Mouse (Mus musculus) gastrocnemius, adult 2 months (tissue): ENCODE data around the gene Galnt10. TPM values are rescaled to one million over a fixed set of nuclear protein-coding genes. Genes with fewer than 3 reads are reported as not detected.

Experiments
- DNase-seq: peaks from one replicate; pipeline ENCODE4 v3.0.0; 2022
- H3K27ac ChIP-seq: fragments of 200-600 bp; 2 replicates; pipeline ENCODE4 v1.8.1; 2022; ENCODE audit warnings: mild to moderate bottlenecking
- H3K4me3 ChIP-seq: fragments of 200-600 bp; 2 replicates; pipeline ENCODE4 v1.8.1; 2022; ENCODE audit warnings: mild to moderate bottlenecking, moderate library complexity
- CTCF ChIP-seq: fragments of 200-600 bp; IDR thresholded peaks from 2 replicates; pipeline ENCODE4 v1.8.1; 2022; ENCODE audit warnings: antibody characterized with exemption, mild to moderate bottlenecking, moderate library complexity
- intact Hi-C: fragments of 180-260 bp; cut with DNase I; formaldehyde crosslinking; loops from one replicate; pipeline ENCODE4 v1.15.1; 2025
- total RNA-seq, 2 experiments: library from RNA; stranded (reverse); gene quantifications; 2 replicates each; pipeline ENCODE4 v1.2.3; 2021

Galnt10 gene
- total RNA-seq, 2 experiments from 2014 or later = 5.1 to 6.4 TPM

- no peak for DNase-seq
- Histone ChIP-seq H3K27ac (peak overlapping the region; percentile 72; the same call in 1 of the 2 replicates), H3K4me3 (no peak overlapping the region)
- intact Hi-C loops = loop anchor here (5.0 kb wide), 2 partner anchors 35 to 40 kb away; partner anchors contain the start of gene Galnt10
- no peak for TF ChIP-seq CTCF
Measured at GRCm38 (mm10) chr11:57687258-57687657, 42.0 kb downstream of the Galnt10 start.

DNA sequence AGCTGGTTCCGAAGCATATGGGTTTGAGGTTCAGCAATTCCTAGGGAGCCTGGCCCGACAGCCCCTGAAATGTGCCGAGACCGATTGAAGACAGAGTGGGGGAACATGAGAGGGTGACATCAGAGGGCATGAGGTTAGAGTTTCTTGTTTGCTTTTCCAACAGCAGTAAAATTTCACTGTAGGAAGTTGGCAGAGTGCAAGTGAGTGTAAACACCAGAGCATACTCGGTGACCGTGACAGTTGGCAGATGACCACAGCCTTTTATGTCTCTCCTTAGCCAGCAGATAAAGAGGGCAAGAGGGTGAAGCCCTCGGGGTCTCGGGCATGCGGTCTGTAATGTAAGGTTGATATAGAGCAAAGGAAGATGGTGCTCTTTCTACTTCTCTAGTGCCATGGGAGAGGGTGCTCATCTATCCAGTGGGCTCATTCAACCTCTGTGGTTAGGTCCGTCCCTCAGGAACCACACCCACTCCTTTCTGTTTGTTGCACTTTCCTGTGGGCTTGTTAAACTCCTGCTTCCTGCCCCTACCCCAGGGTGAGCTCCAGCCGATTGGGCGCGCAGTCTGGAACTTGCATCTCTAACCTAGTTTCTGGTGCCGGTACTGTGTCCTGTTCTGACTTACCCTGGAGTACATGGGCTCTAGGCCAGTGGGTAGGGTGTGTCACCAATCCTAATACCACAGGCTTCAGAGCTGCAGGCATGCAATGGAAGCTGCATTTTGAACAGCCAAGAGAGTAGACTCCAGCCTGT lies 43.1 kb downstream of the Galnt10 start:
- TF ChIP-seq CTCF = no peak
- Histone ChIP-seq H3K4me3 (peak overlapping the region; percentile 38), H3K27ac (peak overlapping the region; percentile 72)
- DNase-seq = peak; percentile 52
- intact Hi-C loops = loop anchor here (5.0 kb wide), 2 partner anchors 34 to 41 kb away; partner anchors contain the start of gene Galnt10

GRCm38 (mm10) chr11:57689811-57690210 lies 44.6 kb downstream of the Galnt10 start:
- TF ChIP-seq CTCF = no peak
- Histone ChIP-seq H3K4me3 (no peak overlapping the region), H3K27ac (0 out of 2 replicates have a peak overlapping the region, but pooled peaks have one; percentile 72)
- intact Hi-C loops = loop anchor here (5.0 kb wide), 2 partner anchors 32 to 43 kb away; partner anchors contain the start of gene Galnt10
- no peak for DNase-seq

- intact Hi-C loops = no loop called here
- TF ChIP-seq CTCF = no peak
- H3K4me3 ChIP-seq = no peak overlapping the region
- no peak for DNase-seq
- H3K27ac ChIP-seq = no peak overlapping the region
Measured at GRCm38 (mm10) chr11:57690836-57691235, 45.6 kb downstream of the Galnt10 start.

- intact Hi-C loops = no loop called here
Measured at GRCm38 (mm10) chr11:57691939-57692338, 46.7 kb downstream of the Galnt10 start.

DNA sequence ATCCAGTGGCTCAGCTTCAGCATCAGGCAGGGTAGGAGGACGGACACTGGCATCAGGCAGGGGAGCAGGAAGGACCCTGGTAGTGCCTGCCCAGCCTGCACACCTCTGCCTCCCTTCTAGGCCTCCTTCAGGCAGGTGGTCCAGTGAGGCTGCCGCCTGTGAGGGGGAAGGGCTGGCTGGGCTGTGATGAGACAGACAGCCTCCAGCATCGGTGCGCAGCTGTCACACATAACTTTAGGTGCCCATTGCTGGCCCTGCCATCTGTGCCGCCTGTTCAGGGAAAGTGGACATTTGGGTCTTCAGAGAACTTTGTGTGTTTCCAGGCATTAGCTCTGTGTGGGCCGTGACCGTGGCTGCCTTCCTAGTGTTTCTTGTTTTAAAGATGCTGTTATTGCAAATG lies 47.5 kb downstream of the Galnt10 start:
- Histone ChIP-seq H3K4me3 (no peak overlapping the region), H3K27ac (no peak overlapping the region)
- DNase-seq = no peak
- TF ChIP-seq CTCF = no peak
- intact Hi-C loops = no loop called here

More at GRCm38 (mm10) chr11:57691939-57692338, 46.7 kb downstream of the Galnt10 start:
- Histone ChIP-seq H3K27ac (no peak overlapping the region), H3K4me3 (no peak overlapping the region)
- no peak for TF ChIP-seq CTCF
- no peak for DNase-seq

- intact Hi-C loops = no loop called here
- no peak overlapping the region for H3K4me3 ChIP-seq
- DNase-seq = no peak
- no peak overlapping the region for H3K27ac ChIP-seq
- no peak for TF ChIP-seq CTCF
Measured at GRCm38 (mm10) chr11:57694486-57694885, 49.2 kb downstream of the Galnt10 start.

GRCm38 (mm10) chr11:57696207-57696676 lies 51.0 kb downstream of the Galnt10 start:
- intact Hi-C loops = no loop called here
- peak; percentile 51 for DNase-seq
- Histone ChIP-seq H3K27ac (peak overlapping the region; percentile 61), H3K4me3 (peak overlapping the region; percentile 65)
- no peak for TF ChIP-seq CTCF

DNA sequence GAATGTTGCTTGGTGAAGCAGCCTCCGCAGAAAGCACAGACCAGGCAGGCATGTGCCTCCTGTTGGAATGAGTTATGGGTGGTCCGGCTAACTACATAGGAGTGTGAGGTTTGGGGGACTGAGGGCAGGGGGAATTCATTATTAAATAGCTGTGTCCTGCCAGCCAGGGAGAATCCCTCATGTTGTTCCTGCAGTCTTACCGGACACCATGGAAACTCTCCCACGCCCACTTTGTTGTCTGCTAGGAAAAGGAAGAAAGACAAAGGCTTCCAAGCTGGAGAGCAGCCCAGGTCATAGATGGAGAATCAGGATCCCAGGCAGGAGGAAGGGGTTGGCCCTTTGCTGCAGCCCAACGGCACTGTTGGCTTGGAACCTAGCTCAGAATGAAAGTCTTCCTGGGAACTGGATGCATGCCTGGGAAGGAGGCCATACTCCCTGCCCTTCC lies 51.6 kb downstream of the Galnt10 start:
- Histone ChIP-seq H3K27ac (peak overlapping the region; percentile 61; the same call in 1 of the 2 replicates), H3K4me3 (peak overlapping the region; percentile 65)
- DNase-seq = peak; percentile 67
- intact Hi-C loops = no loop called here
- no peak for TF ChIP-seq CTCF

DNA sequence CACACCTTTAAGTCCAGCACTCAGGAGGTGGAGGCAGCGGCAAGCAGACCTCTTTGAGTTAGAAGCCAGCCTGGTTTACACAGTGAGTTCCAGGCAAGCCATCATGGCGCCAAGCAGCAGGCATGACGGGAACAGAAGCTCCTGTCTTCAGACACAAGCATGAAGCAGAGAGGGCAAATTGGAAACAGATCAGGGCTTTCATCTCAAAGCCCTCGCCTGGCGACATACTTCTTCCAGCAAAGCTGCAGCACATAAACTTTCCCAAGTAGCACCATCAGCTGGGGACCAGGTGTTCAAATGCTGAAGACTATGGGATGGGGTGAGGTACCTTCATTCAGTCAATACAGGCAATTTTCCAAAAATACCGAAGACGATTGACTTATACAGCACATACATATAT lies 54.9 kb downstream of the Galnt10 start:
- H3K4me3 ChIP-seq = no peak overlapping the region
- intact Hi-C loops = no loop called here
- H3K27ac ChIP-seq = no peak overlapping the region
- DNase-seq = no peak
- no peak for TF ChIP-seq CTCF

- Histone ChIP-seq H3K27ac (no peak overlapping the region), H3K4me3 (no peak overlapping the region)
- DNase-seq = peak; percentile 7
- intact Hi-C loops = no loop called here
- TF ChIP-seq CTCF = no peak
Measured at GRCm38 (mm10) chr11:57701193-57701925, 56.1 kb downstream of the Galnt10 start.

- Histone ChIP-seq H3K27ac (no peak overlapping the region), H3K4me3 (no peak overlapping the region)
- TF ChIP-seq CTCF = no peak
- no peak for DNase-seq
- intact Hi-C loops = no loop called here
Measured at GRCm38 (mm10) chr11:57701956-57702355, 56.7 kb downstream of the Galnt10 start.

- no peak for TF ChIP-seq CTCF
- Histone ChIP-seq H3K27ac (no peak overlapping the region), H3K4me3 (no peak overlapping the region)
- no peak for DNase-seq
- intact Hi-C loops = no loop called here
Measured at GRCm38 (mm10) chr11:57706620-57707019, 61.4 kb downstream of the Galnt10 start.
